Mouse (Mus musculus): ENCODE results near the gene Dazap2.

- TF ChIP-seq CTCF (IDR thresholded peaks at IDR 0.05; ENCODE audit: insufficient read depth, low read depth, low read length): no peak
- no peak for TF ChIP-seq POLR2A (IDR thresholded peaks at IDR 0.05; ENCODE audit: insufficient read depth, low read depth, low read length)
These were observed 22.5 kb downstream of the Dazap2 start for GRCm38 (mm10) chr15:100637661-100638060.

Measured in olfactory bulb, adult 2 months (tissue).